ENCODE assay signal across 8 mouse cellular contexts in genomic region chr2:178101957-178102356, GRCm38 (mm10). TPM values are rescaled to one million over a fixed set of nuclear protein-coding genes. Genes with fewer than 3 reads are reported as not detected.
A peak's percentile ranks its signal among the peaks of the same experiment; 100 is the strongest.
DNase-seq lines count a peak whose midpoint lies in the region; ATAC-seq and TF ChIP-seq lines count a peak whose summit lies in the region.

No protein-coding gene starts in this region.

- H3K9ac ChIP-seq in heart, postnatal 0 days (replicated peaks; ENCODE audit: low read depth, low read length), result no peak overlapping the region
- H3K9ac ChIP-seq in liver, embryonic 12.5 days, result no peak overlapping the region
- H3K9ac ChIP-seq in neural tube, embryonic 13.5 days, result no peak overlapping the region

- no peak overlapping the region for H3K4me2 ChIP-seq in heart, postnatal 0 days (ENCODE audit: low read depth, low read length)
- H3K4me2 ChIP-seq in liver, embryonic 12.5 days, result no peak overlapping the region
- H3K4me2 ChIP-seq in neural tube, embryonic 13.5 days, result no peak overlapping the region

- H3K27ac ChIP-seq in heart, postnatal 0 days (ENCODE audit: low read depth), result no peak overlapping the region
- no peak overlapping the region for H3K27ac ChIP-seq in liver, embryonic 12.5 days
- no peak overlapping the region for H3K27ac ChIP-seq in neural tube, embryonic 13.5 days (replicated peaks)

- no peaks in the 10 kb centered on the region for H3K36me3 ChIP-seq in heart, postnatal 0 days (replicated peaks; ENCODE audit: control insufficient read depth, insufficient read depth, low read length)
- no peaks in the 10 kb centered on the region for H3K36me3 ChIP-seq in liver, embryonic 12.5 days
- no peaks in the 10 kb centered on the region for H3K36me3 ChIP-seq in neural tube, embryonic 13.5 days

- no peaks in the 10 kb centered on the region for H3K27me3 ChIP-seq in heart, postnatal 0 days (ENCODE audit: control insufficient read depth, insufficient read depth, low read length)
- no peaks in the 10 kb centered on the region for H3K27me3 ChIP-seq in liver, embryonic 12.5 days (replicated peaks)
- H3K27me3 ChIP-seq in neural tube, embryonic 13.5 days, result no peaks in the 10 kb centered on the region

- H3K9me3 ChIP-seq in heart, postnatal 0 days (replicated peaks; ENCODE audit: control insufficient read depth, low read length), result no peaks in the 10 kb centered on the region
- H3K9me3 ChIP-seq in liver, embryonic 12.5 days (replicated peaks), result no peaks in the 10 kb centered on the region
- H3K9me3 ChIP-seq in neural tube, embryonic 13.5 days, result no peaks in the 10 kb centered on the region

- 8% methylated on average over 7 of the region's 7 CpGs for WGBS in heart, postnatal 0 days
- WGBS in liver, embryonic 12.5 days (ENCODE audit: insufficient replicate concordance), result 12% methylated on average over 7 of the region's 7 CpGs
- 11% methylated on average over 7 of the region's 7 CpGs for WGBS in neural tube, embryonic 13.5 days

- H3K4me1 ChIP-seq in heart, postnatal 0 days (ENCODE audit: control insufficient read depth, insufficient read depth), result no peaks in the 10 kb centered on the region
- H3K4me1 ChIP-seq in liver, embryonic 12.5 days, result no peaks in the 10 kb centered on the region
- no peaks in the 10 kb centered on the region for H3K4me1 ChIP-seq in neural tube, embryonic 13.5 days (replicated peaks)

- DNase-seq in A20 (ENCODE audit: low read depth, low spot score), result peak; percentile 43
- peak; percentile 79 for DNase-seq in ZHBTc4 (ENCODE audit: low read depth, low spot score)
- DNase-seq in embryo, embryonic 10.5 days (ENCODE audit: low spot score), result peak; percentile 80
- DNase-seq in heart, postnatal 0 days (ENCODE audit: low spot score), result peak; percentile 42
- peak; percentile 70 for DNase-seq in kidney, postnatal 10 days
- no peak for DNase-seq in ovary, postnatal 14 days (ENCODE audit: low spot score)

- ATAC-seq in heart, postnatal 0 days (ENCODE audit: insufficient read depth, low read depth), result peak; percentile 70
- ATAC-seq in liver, embryonic 12.5 days, result peak; percentile 60
- peak; percentile 68 for ATAC-seq in neural tube, embryonic 13.5 days (ENCODE audit: low read depth)

- TF ChIP-seq EP300 in heart, postnatal 0 days (IDR thresholded peaks at IDR 0.05; ENCODE audit: low read depth), result no peak

- no peak overlapping the region for H3K4me3 ChIP-seq in heart, postnatal 0 days (ENCODE audit: low read depth, low read length)
- H3K4me3 ChIP-seq in liver, embryonic 12.5 days, result no peak overlapping the region
- H3K4me3 ChIP-seq in neural tube, embryonic 13.5 days, result no peak overlapping the region

- peak; percentile 81 for TF ChIP-seq CTCF in heart, postnatal 0 days (IDR thresholded peaks at IDR 0.05; ENCODE audit: low read depth)

RNA-seq across cellular contexts. Expression of gene Phactr3, which starts 16.8 kb away (rescaled TPM):
- total RNA-seq in heart, postnatal 0 days (2014; rRNA removed; ENCODE audit: low replicate concordance), result 4.0 TPM in 1 of 2 replicates, not detected in the other
- 3.4 and 3.6 TPM in 2 replicates for polyA plus RNA-seq in heart, postnatal 0 days (2015; fragmentation: Nextera tagmentation; extraction: Ambion mirVana)
- 0.18 TPM in 1 of 2 replicates, not detected in the other for polyA plus RNA-seq in liver, embryonic 12.5 days (2016; fragmentation: Nextera tagmentation; extraction: Ambion mirVana)
- polyA plus RNA-seq in neural tube, embryonic 13.5 days (2015; fragmentation: Nextera tagmentation; extraction: Ambion mirVana), result 40.4 and 41.2 TPM in 2 replicates

RNA-seq across cellular contexts. Expression of gene Zfp931, which starts 23.7 kb away (rescaled TPM):
- total RNA-seq in heart, postnatal 0 days (2014; rRNA removed; ENCODE audit: low replicate concordance), result 4.6 and 9.7 TPM in 2 replicates
- polyA plus RNA-seq in heart, postnatal 0 days (2015; fragmentation: Nextera tagmentation; extraction: Ambion mirVana), result 7.7 and 8.8 TPM in 2 replicates
- 4.7 and 6.1 TPM in 2 replicates for polyA plus RNA-seq in liver, embryonic 12.5 days (2016; fragmentation: Nextera tagmentation; extraction: Ambion mirVana)
- 13.5 and 14.2 TPM in 2 replicates for polyA plus RNA-seq in neural tube, embryonic 13.5 days (2015; fragmentation: Nextera tagmentation; extraction: Ambion mirVana)
